Mouse (Mus musculus): ENCODE data around the gene Scn5a. TPM values are rescaled to one million over a fixed set of nuclear protein-coding genes. Genes with fewer than 3 reads are reported as not detected.

Scn5a gene
- polyA plus RNA-seq, 1 experiment: 6.4 TPM

DNA sequence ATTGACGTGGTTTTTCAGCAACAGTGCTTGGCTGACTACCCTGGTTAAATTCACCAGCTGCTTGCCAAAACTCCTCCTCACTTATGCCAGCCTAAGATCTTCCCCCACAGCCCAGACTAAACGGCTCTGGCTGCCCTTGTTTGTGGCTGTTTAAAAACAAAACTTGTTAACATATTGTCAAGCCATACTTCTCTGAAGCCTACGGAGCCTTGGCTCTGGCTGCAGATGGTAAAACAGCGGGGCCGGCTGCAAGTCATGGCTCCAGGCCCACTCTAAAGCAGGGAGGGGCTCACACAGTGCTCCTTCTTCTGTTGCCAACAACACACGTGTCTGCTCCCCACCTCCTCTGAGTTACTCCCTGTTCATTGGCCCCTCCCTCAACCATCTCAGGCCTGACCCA is 67.9 kb downstream of the Scn5a start:
- Histone ChIP-seq H3K4me1 (replicated peaks; ENCODE audit: control insufficient read depth, insufficient read depth, low read length) (peaks cover 13% of the 10 kb centered on the region), H3K4me3 (ENCODE audit: control insufficient read depth, insufficient read depth, low read length) (no peak overlapping the region), H3K27me3 (ENCODE audit: control insufficient read depth, insufficient read depth, low read length) (no peaks in the 10 kb centered on the region), H3K27ac (ENCODE audit: control insufficient read depth, insufficient read depth, low read length) (no peak overlapping the region), H3K36me3 (ENCODE audit: control insufficient read depth, insufficient read depth, low read length) (no peaks in the 10 kb centered on the region)
- DNase-seq: no peak
- no peak for TF ChIP-seq POLR2A (IDR thresholded peaks at IDR 0.05; ENCODE audit: control insufficient read depth, extremely low read depth, insufficient read depth, low read length, poor library complexity)
- no peak for TF ChIP-seq CTCF (IDR thresholded peaks at IDR 0.05; ENCODE audit: borderline replicate concordance, control insufficient read depth, extremely low read depth, insufficient read depth, low read length, poor library complexity)
- 52% methylated on average over 6 of the region's 6 CpGs for WGBS

DNA sequence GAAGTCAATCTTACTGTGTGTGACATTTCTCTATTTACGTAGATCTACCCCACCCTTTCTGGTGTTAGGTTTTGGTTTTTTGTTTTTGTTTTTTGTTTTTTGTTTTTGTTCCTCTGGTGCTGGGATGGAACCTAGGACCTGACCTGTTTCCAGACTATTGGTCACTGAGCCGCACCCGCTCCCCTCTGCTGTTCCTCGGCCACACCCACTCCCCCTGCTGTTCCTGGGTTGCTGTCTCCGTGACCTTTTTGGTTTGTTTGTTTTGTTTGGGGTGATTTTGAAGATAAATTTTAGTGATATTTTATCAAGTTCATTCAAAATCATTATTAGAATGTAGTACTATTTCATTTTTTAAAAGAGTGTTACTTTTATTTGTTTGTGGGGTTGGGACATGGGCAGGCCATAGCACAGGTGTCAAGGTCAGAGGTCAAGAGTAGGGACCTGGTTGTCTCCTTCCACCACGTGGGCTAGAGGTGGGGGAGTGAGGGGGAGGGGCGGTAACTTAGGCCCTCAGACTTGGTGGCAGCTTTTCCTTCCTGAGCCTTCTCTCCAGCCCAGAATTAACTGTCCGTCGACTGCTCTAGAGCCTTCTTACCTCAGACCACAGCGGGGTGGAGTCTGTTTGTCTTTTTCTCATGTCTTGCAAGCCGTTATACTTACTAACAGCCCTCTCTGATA is 73.7 kb downstream of the Scn5a start:
- Histone ChIP-seq H3K36me3 (ENCODE audit: control insufficient read depth, insufficient read depth, low read length) (no peaks in the 10 kb centered on the region), H3K27ac (ENCODE audit: control insufficient read depth, insufficient read depth, low read length) (no peak overlapping the region), H3K4me3 (ENCODE audit: control insufficient read depth, insufficient read depth, low read length) (no peak overlapping the region), H3K4me1 (replicated peaks; ENCODE audit: control insufficient read depth, insufficient read depth, low read length) (no peaks in the 10 kb centered on the region), H3K27me3 (ENCODE audit: control insufficient read depth, insufficient read depth, low read length) (no peaks in the 10 kb centered on the region)
- DNase-seq: no peak
- TF ChIP-seq POLR2A (IDR thresholded peaks at IDR 0.05; ENCODE audit: control insufficient read depth, extremely low read depth, insufficient read depth, low read length, poor library complexity): no peak
- TF ChIP-seq CTCF (IDR thresholded peaks at IDR 0.05; ENCODE audit: borderline replicate concordance, control insufficient read depth, extremely low read depth, insufficient read depth, low read length, poor library complexity): no peak
- 62% methylated on average over 11 of the region's 11 CpGs for WGBS

DNA sequence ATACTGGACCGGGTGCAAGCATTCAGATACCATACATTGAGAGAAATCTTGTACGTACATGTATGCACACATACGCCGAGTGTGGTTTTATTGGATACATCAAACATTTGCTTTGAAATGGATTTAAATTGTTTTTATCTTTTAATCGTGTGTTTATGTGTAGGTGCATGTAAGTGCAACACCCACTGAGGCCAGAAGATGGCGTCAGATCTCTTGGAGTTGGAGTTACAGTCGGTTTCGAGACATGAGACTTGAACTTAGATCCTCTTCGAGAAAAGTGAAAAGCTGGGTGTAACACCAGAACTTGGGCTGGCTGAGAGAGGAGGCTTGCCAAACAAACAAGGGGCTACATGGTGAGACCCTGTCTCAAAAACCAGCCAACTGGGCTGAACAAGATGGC is 75.2 kb downstream of the Scn5a start:
- 95% methylated on average over 9 of the region's 9 CpGs for WGBS
- Histone ChIP-seq H3K27me3 (ENCODE audit: control insufficient read depth, insufficient read depth, low read length) (no peaks in the 10 kb centered on the region), H3K4me3 (ENCODE audit: control insufficient read depth, insufficient read depth, low read length) (no peak overlapping the region), H3K27ac (ENCODE audit: control insufficient read depth, insufficient read depth, low read length) (no peak overlapping the region), H3K4me1 (replicated peaks; ENCODE audit: control insufficient read depth, insufficient read depth, low read length) (peaks cover 3% of the 10 kb centered on the region), H3K36me3 (ENCODE audit: control insufficient read depth, insufficient read depth, low read length) (no peaks in the 10 kb centered on the region)
- DNase-seq: no peak
- no peak for TF ChIP-seq POLR2A (IDR thresholded peaks at IDR 0.05; ENCODE audit: control insufficient read depth, extremely low read depth, insufficient read depth, low read length, poor library complexity)
- no peak for TF ChIP-seq CTCF (IDR thresholded peaks at IDR 0.05; ENCODE audit: borderline replicate concordance, control insufficient read depth, extremely low read depth, insufficient read depth, low read length, poor library complexity)

DNA sequence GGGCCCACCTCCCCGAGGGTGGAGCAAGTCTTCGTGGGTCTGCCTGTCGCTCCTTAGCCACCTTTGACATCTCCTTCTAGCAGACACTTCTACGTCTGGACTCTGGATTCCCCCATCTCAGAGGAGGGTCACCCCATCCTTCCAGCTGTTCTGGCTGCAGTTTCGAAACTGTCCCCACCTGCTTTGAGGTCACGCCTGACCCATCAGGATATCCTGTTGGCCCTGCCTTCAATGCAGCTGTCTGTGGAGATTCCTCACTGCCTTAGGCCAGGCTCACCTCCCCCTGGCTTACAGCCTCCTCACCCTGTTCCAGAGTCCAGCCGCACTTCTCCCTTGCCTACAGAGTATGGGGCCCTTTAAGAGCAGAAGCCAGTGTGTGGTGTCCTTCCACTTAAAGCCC is 79.9 kb downstream of the Scn5a start:
- Histone ChIP-seq H3K27me3 (ENCODE audit: control insufficient read depth, insufficient read depth, low read length) (no peaks in the 10 kb centered on the region), H3K4me1 (replicated peaks; ENCODE audit: control insufficient read depth, insufficient read depth, low read length) (peaks cover 3% of the 10 kb centered on the region), H3K36me3 (ENCODE audit: control insufficient read depth, insufficient read depth, low read length) (no peaks in the 10 kb centered on the region), H3K4me3 (ENCODE audit: control insufficient read depth, insufficient read depth, low read length) (no peak overlapping the region), H3K27ac (ENCODE audit: control insufficient read depth, insufficient read depth, low read length) (no peak overlapping the region)
- WGBS: 43% methylated on average over 7 of the region's 7 CpGs
- no peak for TF ChIP-seq POLR2A (IDR thresholded peaks at IDR 0.05; ENCODE audit: control insufficient read depth, extremely low read depth, insufficient read depth, low read length, poor library complexity)
- no peak for TF ChIP-seq CTCF (IDR thresholded peaks at IDR 0.05; ENCODE audit: borderline replicate concordance, control insufficient read depth, extremely low read depth, insufficient read depth, low read length, poor library complexity)
- no peak for DNase-seq

DNA sequence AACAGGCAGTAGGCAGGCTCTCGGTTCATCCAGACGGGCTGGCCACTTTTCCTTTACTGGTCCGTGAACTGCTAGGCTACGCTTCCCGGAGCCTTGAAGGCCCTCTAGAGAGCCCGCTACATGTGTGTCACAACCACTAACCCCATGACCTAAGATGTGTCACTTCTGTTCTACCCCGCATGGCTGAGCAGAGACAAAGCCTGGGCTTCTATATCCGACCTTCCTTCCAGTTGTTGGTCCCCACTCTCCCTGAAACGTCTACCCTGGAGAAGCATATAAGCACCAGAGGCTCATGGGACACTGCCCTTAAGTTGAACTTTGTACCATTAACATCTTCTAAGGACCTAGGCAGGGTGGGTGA is 80.6 kb downstream of the Scn5a start:
- TF ChIP-seq CTCF (IDR thresholded peaks at IDR 0.05; ENCODE audit: borderline replicate concordance, control insufficient read depth, extremely low read depth, insufficient read depth, low read length, poor library complexity) (no peak), POLR2A (IDR thresholded peaks at IDR 0.05; ENCODE audit: control insufficient read depth, extremely low read depth, insufficient read depth, low read length, poor library complexity) (no peak)
- WGBS: 94% methylated on average over 9 of the region's 9 CpGs
- H3K36me3 ChIP-seq (ENCODE audit: control insufficient read depth, insufficient read depth, low read length): no peaks in the 10 kb centered on the region
- DNase-seq: no peak
- peaks cover 3% of the 10 kb centered on the region for H3K4me1 ChIP-seq (replicated peaks; ENCODE audit: control insufficient read depth, insufficient read depth, low read length)
- H3K27ac ChIP-seq (ENCODE audit: control insufficient read depth, insufficient read depth, low read length): no peak overlapping the region
- no peaks in the 10 kb centered on the region for H3K27me3 ChIP-seq (ENCODE audit: control insufficient read depth, insufficient read depth, low read length)
- H3K4me3 ChIP-seq (ENCODE audit: control insufficient read depth, insufficient read depth, low read length): no peak overlapping the region

DNA sequence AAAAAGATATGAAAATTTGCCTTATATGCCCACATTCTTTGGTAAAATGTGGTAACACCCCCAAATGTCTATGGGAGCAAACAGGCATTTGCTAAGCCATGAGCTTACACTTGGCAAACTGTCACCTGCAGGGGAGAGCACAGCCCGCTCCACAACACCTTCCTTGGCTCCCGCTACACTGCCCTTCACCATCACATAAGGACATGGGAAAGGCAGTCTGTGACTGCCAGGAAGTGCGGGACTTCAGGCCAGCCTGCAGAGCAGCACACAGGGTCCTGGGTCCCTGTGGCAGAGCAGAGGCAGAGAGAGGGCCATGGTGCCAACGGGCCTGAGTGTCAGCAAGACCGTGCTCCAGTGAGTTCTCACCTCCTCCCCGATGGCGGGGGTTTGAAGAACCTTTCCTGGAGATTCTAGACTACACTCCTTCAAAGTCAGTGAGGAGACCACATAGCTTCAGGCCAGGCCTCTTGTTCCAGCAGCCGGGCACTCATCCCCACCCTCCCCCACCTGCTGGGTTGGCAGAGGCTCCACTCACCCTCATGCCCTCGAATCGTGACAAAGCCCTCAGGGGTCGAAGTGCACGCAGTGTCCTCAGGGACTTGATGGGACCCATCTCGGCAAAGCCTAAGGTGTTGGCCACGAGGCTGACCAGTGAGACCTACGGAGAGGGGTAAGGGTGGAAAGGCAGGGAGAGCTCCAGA is 81.1 kb downstream of the Scn5a start:
- no peak for TF ChIP-seq CTCF (IDR thresholded peaks at IDR 0.05; ENCODE audit: borderline replicate concordance, control insufficient read depth, extremely low read depth, insufficient read depth, low read length, poor library complexity)
- TF ChIP-seq POLR2A (IDR thresholded peaks at IDR 0.05; ENCODE audit: control insufficient read depth, extremely low read depth, insufficient read depth, low read length, poor library complexity): no peak
- no peak for DNase-seq
- Histone ChIP-seq H3K27me3 (ENCODE audit: control insufficient read depth, insufficient read depth, low read length) (no peaks in the 10 kb centered on the region), H3K4me1 (replicated peaks; ENCODE audit: control insufficient read depth, insufficient read depth, low read length) (peaks cover 3% of the 10 kb centered on the region), H3K36me3 (ENCODE audit: control insufficient read depth, insufficient read depth, low read length) (no peaks in the 10 kb centered on the region), H3K27ac (ENCODE audit: control insufficient read depth, insufficient read depth, low read length) (no peak overlapping the region), H3K4me3 (ENCODE audit: control insufficient read depth, insufficient read depth, low read length) (no peak overlapping the region)
- WGBS: 92% methylated on average over 15 of the region's 15 CpGs
